Mouse (Mus musculus) liver, embryonic 11.5 days (tissue): ENCODE measurements around the gene Bbx. TPM values are rescaled to one million over a fixed set of nuclear protein-coding genes. Genes with fewer than 3 reads are reported as not detected.

ENCODE experiments used
- ATAC-seq: fragments of 200-750 bp; cut with Nextera tagmentation; replicated peaks from 2 replicates; pipeline ENCODE4 v1.8.0; 2017; ENCODE audit warnings: moderate number of reproducible peaks, mild to moderate bottlenecking, moderate TSS enrichment, moderate library complexity; ENCODE audit not compliant: low FRiP score
- DNase-seq: peaks from one replicate; pipeline ENCODE4 v3.0.0-alpha.2; 2017; ENCODE audit warnings: low spot score
- H3K27ac ChIP-seq: fragments of 300-500 bp; sonication (generic); 2 replicates; pipeline ENCODE4 v1.5.1; 2014; ENCODE audit warnings: mild to moderate bottlenecking, low read depth, low read length, control low read depth
- H3K27me3 ChIP-seq: fragments of 300-500 bp; sonication (generic); replicated peaks from 2 replicates; pipeline ENCODE4 v1.6.1; 2014; ENCODE audit warnings: low read length, mixed read lengths; ENCODE audit not compliant: control insufficient read depth, insufficient read depth
- H3K36me3 ChIP-seq: fragments of 300-500 bp; sonication (generic); 2 replicates; pipeline ENCODE4 v1.6.1; 2014; ENCODE audit warnings: mild to moderate bottlenecking, low read length, moderate library complexity, mixed read lengths; ENCODE audit not compliant: control insufficient read depth, insufficient read depth
- H3K4me1 ChIP-seq: fragments of 300-500 bp; sonication (generic); replicated peaks from 2 replicates; pipeline ENCODE4 v1.6.1; 2014; ENCODE audit warnings: low read length, mixed read lengths; ENCODE audit not compliant: control insufficient read depth, insufficient read depth
- H3K4me2 ChIP-seq: fragments of 300-500 bp; sonication (generic); 2 replicates; pipeline ENCODE4 v1.6.1; 2014; ENCODE audit warnings: mild to moderate bottlenecking, control low read depth, moderate library complexity
- H3K4me3 ChIP-seq: fragments of 300-500 bp; sonication (generic); 2 replicates; pipeline ENCODE4 v1.5.1; 2014; ENCODE audit warnings: low read depth, low read length, control low read depth
- H3K9ac ChIP-seq: fragments of 300-500 bp; sonication (generic); 2 replicates; pipeline ENCODE4 v1.6.1; 2014; ENCODE audit warnings: low read depth, low read length, control low read depth
- H3K9me3 ChIP-seq: fragments of 300-500 bp; sonication (generic); 2 replicates; pipeline ENCODE4 v1.6.1; 2016; ENCODE audit warnings: low read length, inconsistent platforms, mixed read lengths; ENCODE audit not compliant: control insufficient read depth
- WGBS: fragments of 180-500 bp; shearing (Covaris S2); extraction: QIAGEN DNeasy Blood & Tissue Kit; methylation state at CpG from one replicate; pipeline ENCODE4 v1.1.7; 2014; 5-methylcytosine and 5-hydroxymethylcytosine counted together
- polyA plus RNA-seq: library from polyadenylated mRNA; unstranded; fragments of >200 nt; fragmentation: Nextera tagmentation; extraction: Ambion mirVana; gene quantifications from 2 replicates; pipeline ENCODE4 v1.2.1, GENCODE M21; 2014

Gene Bbx
- polyA plus RNA-seq, 1 experiment from 2014 or later, result 19.6 TPM

- Histone ChIP-seq H3K9ac (no peak overlapping the region), H3K4me1 (no peaks in the 10 kb centered on the region), H3K36me3 (peaks cover 11% of the 10 kb centered on the region; the same call in 1 of the 2 replicates), H3K4me3 (no peak overlapping the region), H3K4me2 (no peak overlapping the region), H3K9me3 (no peaks in the 10 kb centered on the region), H3K27me3 (no peaks in the 10 kb centered on the region), H3K27ac (no peak overlapping the region)
- DNase-seq, result no peak
- ATAC-seq, result no peak
- 96% methylated on average over 15 of the region's 15 CpGs for WGBS
Measured at GRCm38 (mm10) chr16:50200214-50200613, 232.0 kb downstream of the Bbx start.

DNA sequence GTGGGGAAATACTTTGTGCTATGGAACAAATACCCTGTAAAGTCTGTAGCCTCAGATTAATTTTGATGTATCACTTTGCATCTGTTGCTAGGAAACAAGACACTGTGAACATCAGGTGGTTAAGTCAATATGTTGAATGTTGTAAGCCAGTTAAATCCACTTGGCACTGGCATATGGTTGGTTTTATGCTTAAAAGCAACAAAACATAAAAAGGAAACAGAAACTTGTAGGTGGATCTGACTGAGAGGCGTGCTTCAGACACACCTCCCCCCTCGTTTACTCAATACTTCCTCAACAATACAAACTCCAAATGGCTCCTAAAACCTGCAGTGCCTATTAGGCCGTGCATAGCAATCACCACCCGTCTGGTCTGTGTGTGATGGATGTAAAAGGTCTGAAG, 236.1 kb downstream of the Bbx start:
- no peak for ATAC-seq
- WGBS, result 71% methylated on average over 4 of the region's 4 CpGs
- Histone ChIP-seq H3K27me3 (no peaks in the 10 kb centered on the region), H3K4me1 (no peaks in the 10 kb centered on the region), H3K27ac (no peak overlapping the region), H3K4me2 (no peak overlapping the region), H3K9ac (no peak overlapping the region), H3K36me3 (peaks cover 7% of the 10 kb centered on the region; the same call in 1 of the 2 replicates), H3K9me3 (no peaks in the 10 kb centered on the region), H3K4me3 (no peak overlapping the region)
- no peak for DNase-seq

- no peak for DNase-seq
- Histone ChIP-seq H3K9ac (no peak overlapping the region), H3K9me3 (no peaks in the 10 kb centered on the region), H3K4me2 (no peak overlapping the region), H3K36me3 (no peaks in the 10 kb centered on the region), H3K27me3 (no peaks in the 10 kb centered on the region), H3K4me3 (no peak overlapping the region), H3K4me1 (no peaks in the 10 kb centered on the region), H3K27ac (no peak overlapping the region)
- 93% methylated on average over 1 of the region's 1 CpGs for WGBS
- no peak for ATAC-seq
Measured at GRCm38 (mm10) chr16:50192626-50193025, 239.6 kb downstream of the Bbx start.

GRCm38 (mm10) chr16:50189108-50189507, 243.1 kb downstream of the Bbx start:
- Histone ChIP-seq H3K4me3 (no peak overlapping the region), H3K4me1 (no peaks in the 10 kb centered on the region; the same call in 1 of the 2 replicates), H3K9me3 (no peaks in the 10 kb centered on the region), H3K4me2 (no peak overlapping the region), H3K36me3 (no peaks in the 10 kb centered on the region), H3K27ac (no peak overlapping the region), H3K27me3 (no peaks in the 10 kb centered on the region), H3K9ac (no peak overlapping the region)
- 59% methylated on average over 6 of the region's 6 CpGs for WGBS
- ATAC-seq (no peak), DNase-seq (no peak)

DNA sequence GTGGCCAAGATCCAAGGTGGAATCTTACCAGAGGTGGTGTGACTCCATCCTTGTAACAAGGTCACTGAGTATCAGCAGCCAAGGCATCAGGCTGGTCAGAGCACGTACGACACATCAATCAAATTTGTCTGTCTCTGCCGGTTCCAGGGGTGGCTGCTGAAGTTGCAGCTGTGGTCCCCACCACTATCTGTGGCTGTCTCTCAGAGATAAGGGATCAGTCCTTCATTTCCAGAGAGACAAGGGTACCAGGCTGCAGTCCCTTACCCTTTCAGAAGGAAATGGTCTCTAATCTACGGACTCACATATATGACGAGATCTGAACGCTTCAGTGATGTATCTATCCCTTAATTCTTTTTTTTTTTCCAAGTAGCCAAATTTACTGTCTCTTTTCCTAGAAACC, 245.6 kb downstream of the Bbx start:
- ATAC-seq (no peak), DNase-seq (no peak)
- Histone ChIP-seq H3K27ac (no peak overlapping the region), H3K27me3 (no peaks in the 10 kb centered on the region), H3K4me1 (no peaks in the 10 kb centered on the region; the same call in 1 of the 2 replicates), H3K9me3 (no peaks in the 10 kb centered on the region), H3K36me3 (no peaks in the 10 kb centered on the region), H3K4me2 (no peak overlapping the region), H3K4me3 (no peak overlapping the region), H3K9ac (no peak overlapping the region)
- WGBS, result 26% methylated on average over 6 of the region's 6 CpGs

DNA sequence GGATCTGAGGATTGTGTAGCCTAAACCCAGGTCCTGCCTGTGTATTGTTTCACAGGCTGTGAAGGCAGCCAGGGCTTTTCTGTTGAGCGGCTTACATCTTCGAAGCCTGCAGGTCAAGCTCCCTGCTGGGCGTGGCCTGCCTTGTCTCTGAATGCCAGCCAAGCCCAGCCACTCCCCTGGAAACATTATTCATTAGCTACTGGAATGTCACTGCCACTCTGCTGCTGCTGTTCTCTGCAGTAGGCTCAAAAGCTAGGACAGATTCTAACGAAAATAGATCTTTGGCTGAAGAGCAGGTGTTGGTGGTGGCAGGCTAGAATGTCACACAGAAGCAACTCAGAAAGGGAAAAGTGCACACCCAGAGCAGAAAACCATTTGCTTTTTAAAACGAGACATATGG, 247.1 kb downstream of the Bbx start:
- 23% methylated on average over 5 of the region's 5 CpGs for WGBS
- no peak overlapping the region for H3K4me2 ChIP-seq
- H3K9me3 ChIP-seq, result no peaks in the 10 kb centered on the region
- H3K4me3 ChIP-seq, result no peak overlapping the region
- ATAC-seq (no peak), DNase-seq (no peak)
- H3K36me3 ChIP-seq, result no peaks in the 10 kb centered on the region
- no peaks in the 10 kb centered on the region for H3K27me3 ChIP-seq
- H3K4me1 ChIP-seq, result no peaks in the 10 kb centered on the region; the same call in 1 of the 2 replicates
- no peak overlapping the region for H3K9ac ChIP-seq
- H3K27ac ChIP-seq, result no peak overlapping the region

GRCm38 (mm10) chr16:50182988-50183387, 249.2 kb downstream of the Bbx start:
- Histone ChIP-seq H3K9ac (no peak overlapping the region), H3K36me3 (no peaks in the 10 kb centered on the region), H3K4me3 (no peak overlapping the region), H3K4me1 (no peaks in the 10 kb centered on the region; the same call in 1 of the 2 replicates), H3K27ac (no peak overlapping the region), H3K9me3 (no peaks in the 10 kb centered on the region), H3K4me2 (no peak overlapping the region), H3K27me3 (no peaks in the 10 kb centered on the region)
- WGBS, result 74% methylated on average over 8 of the region's 8 CpGs
- ATAC-seq (no peak), DNase-seq (no peak)

DNA sequence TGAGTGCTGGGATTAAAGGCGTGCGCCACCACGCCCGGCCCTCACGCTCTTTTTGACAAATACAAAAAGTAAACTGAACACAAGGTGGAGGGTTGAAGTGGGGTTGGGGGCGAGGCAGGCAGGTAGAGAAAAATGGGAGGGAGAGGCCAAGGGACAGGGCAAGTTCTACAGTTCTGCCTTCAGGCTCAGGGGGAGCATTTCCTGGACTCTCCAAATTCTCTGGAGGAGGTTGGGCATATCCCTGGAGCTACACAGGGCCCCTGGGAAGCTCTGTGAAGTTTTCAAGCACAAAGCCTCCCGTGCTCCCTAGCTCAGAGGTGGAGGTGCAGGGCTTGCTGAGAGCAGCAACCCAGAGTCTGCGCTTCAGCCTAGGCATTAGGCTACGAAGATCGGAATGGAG, 249.6 kb downstream of the Bbx start:
- no peaks in the 10 kb centered on the region for H3K9me3 ChIP-seq
- no peak overlapping the region for H3K4me3 ChIP-seq
- no peak for ATAC-seq
- no peak overlapping the region for H3K4me2 ChIP-seq
- H3K36me3 ChIP-seq, result no peaks in the 10 kb centered on the region
- WGBS, result 84% methylated on average over 10 of the region's 10 CpGs
- no peak overlapping the region for H3K9ac ChIP-seq
- no peak overlapping the region for H3K27ac ChIP-seq
- H3K4me1 ChIP-seq, result no peaks in the 10 kb centered on the region; the same call in 1 of the 2 replicates
- no peaks in the 10 kb centered on the region for H3K27me3 ChIP-seq
- DNase-seq, result no peak

GRCm38 (mm10) chr16:50172760-50173159, 259.4 kb downstream of the Bbx start:
- 72% methylated on average over 7 of the region's 7 CpGs for WGBS
- Histone ChIP-seq H3K4me2 (no peak overlapping the region), H3K36me3 (no peaks in the 10 kb centered on the region), H3K27me3 (no peaks in the 10 kb centered on the region), H3K27ac (no peak overlapping the region), H3K4me3 (no peak overlapping the region), H3K9me3 (no peaks in the 10 kb centered on the region), H3K4me1 (no peaks in the 10 kb centered on the region), H3K9ac (no peak overlapping the region)
- no peak for DNase-seq
- no peak for ATAC-seq
